Mouse (Mus musculus) heart, postnatal 14 days (tissue): Measurements from ENCODE around the gene Kdm7a. TPM values are rescaled to one million over a fixed set of nuclear protein-coding genes. Genes with fewer than 3 reads are reported as not detected.

Experiments used
- DNase-seq, 2 experiments: peaks; one replicate each; pipeline ENCODE4 v3.0.0; 2021 to 2022
- intact Hi-C: fragments of 180-260 bp; cut with DNase I; formaldehyde crosslinking; loops from one replicate; pipeline ENCODE4 v1.15.1; 2025
- long read RNA-seq, 2 experiments: library from polyadenylated mRNA; stranded (forward); transcript quantifications; one replicate each; pipeline ENCODE4 v2.0.0; 2021
- total RNA-seq, 2 experiments: library from RNA; stranded (reverse); gene quantifications; 2 replicates each; pipeline ENCODE4 v1.2.3; 2021

Kdm7a gene
- 10 to 100 TPM; 20.2 to 21.9 TPM for total RNA-seq
- long read RNA-seq, experiment 1, full-length matches to known transcripts, result 8 of 15 reads
- long read RNA-seq, experiment 1, partial matches to known transcripts, result 2 of 15 reads
- long read RNA-seq, experiment 1, other reads (novel, unspliced or antisense), result 5 of 15 reads
- long read RNA-seq, experiment 2, full-length matches to known transcripts, result 6 of 10 reads
- long read RNA-seq, experiment 2, partial matches to known transcripts, result 0 of 10 reads
- long read RNA-seq, experiment 2, other reads (novel, unspliced or antisense), result 4 of 10 reads

- intact Hi-C loops, result loop anchor here (5.0 kb wide), 1 partner anchor 50 kb away; no protein-coding TSS in a partner anchor
- peak; percentile 91 to 92 for DNase-seq
These were observed at the start of gene Kdm7a for GRCm38 (mm10) chr6:39206581-39207461. Gene Kdm7a (minus strand): TSS chr6:39206789.

GRCm38 (mm10) chr6:39255271-39255670 lies 48.7 kb upstream of the Kdm7a start:
- no peak for DNase-seq
- intact Hi-C loops, result loop anchor here (5.0 kb wide), 2 partner anchors 48 to 92 kb away; partner anchors contain the start of gene Kdm7a

GRCm38 (mm10) chr6:39250055-39250454 lies 43.5 kb upstream of the Kdm7a start:
- no peak for DNase-seq
- intact Hi-C loops, result no loop called here

GRCm38 (mm10) chr6:39249176-39249770 lies 42.7 kb upstream of the Kdm7a start:
- intact Hi-C loops, result no loop called here
- no peak for DNase-seq

- no peak for DNase-seq
- intact Hi-C loops, result no loop called here
These were observed 37.5 kb upstream of the Kdm7a start for GRCm38 (mm10) chr6:39244066-39244465.

GRCm38 (mm10) chr6:39243511-39243961 lies 36.9 kb upstream of the Kdm7a start:
- peak in 1 of 2 experiments; percentile 35 for DNase-seq
- intact Hi-C loops, result no loop called here

- DNase-seq, result peak; percentile 81 to 87
- intact Hi-C loops, result no loop called here
These were observed 36.3 kb upstream of the Kdm7a start for GRCm38 (mm10) chr6:39242718-39243471.

GRCm38 (mm10) chr6:39241421-39241891 lies 34.9 kb upstream of the Kdm7a start:
- intact Hi-C loops, result no loop called here

GRCm38 (mm10) chr6:39240956-39241355 lies 34.4 kb upstream of the Kdm7a start:
- DNase-seq, result no peak
- intact Hi-C loops, result no loop called here

More at GRCm38 (mm10) chr6:39241421-39241891, 34.9 kb upstream of the Kdm7a start:
- peak; percentile 25 to 31 for DNase-seq

- intact Hi-C loops, result no loop called here
- no peak for DNase-seq
These were observed 31.3 kb upstream of the Kdm7a start for GRCm38 (mm10) chr6:39237887-39238286.

GRCm38 (mm10) chr6:39232617-39233016 lies 26.0 kb upstream of the Kdm7a start:
- intact Hi-C loops, result no loop called here

GRCm38 (mm10) chr6:39230664-39231063 lies 24.1 kb upstream of the Kdm7a start:
- no peak for DNase-seq
- intact Hi-C loops, result no loop called here

More at GRCm38 (mm10) chr6:39232617-39233016, 26.0 kb upstream of the Kdm7a start:
- DNase-seq, result no peak

- intact Hi-C loops, result no loop called here
- no peak for DNase-seq
These were observed 20.0 kb upstream of the Kdm7a start for GRCm38 (mm10) chr6:39226610-39226955.

GRCm38 (mm10) chr6:39225876-39226609 lies 19.5 kb upstream of the Kdm7a start:
- DNase-seq, result peak; percentile 12 to 18
- intact Hi-C loops, result no loop called here

- DNase-seq, result no peak
- intact Hi-C loops, result no loop called here
These were observed 16.8 kb upstream of the Kdm7a start for GRCm38 (mm10) chr6:39223328-39223885.

GRCm38 (mm10) chr6:39222487-39222886 lies 15.9 kb upstream of the Kdm7a start:
- no peak for DNase-seq
- intact Hi-C loops, result no loop called here

GRCm38 (mm10) chr6:39217961-39218360 lies 11.4 kb upstream of the Kdm7a start:
- DNase-seq, result no peak

GRCm38 (mm10) chr6:39217138-39217537 lies 10.5 kb upstream of the Kdm7a start:
- no peak for DNase-seq
- intact Hi-C loops, result no loop called here

More at GRCm38 (mm10) chr6:39217961-39218360, 11.4 kb upstream of the Kdm7a start:
- intact Hi-C loops, result no loop called here
